Mouse (Mus musculus) megakaryocyte-erythroid progenitor cell, adult 5-6 weeks (primary cell): Measurements from ENCODE around the gene Gtdc1. TPM values are rescaled to one million over a fixed set of nuclear protein-coding genes. Genes with fewer than 3 reads are reported as not detected.
"Not testable (repeated sequence)": the region's sequence is repeated elsewhere in the genome, so short reads cannot be mapped to it uniquely, and the experiment has no call there.

Experiments used
- ATAC-seq: replicated peaks from 2 replicates; pipeline ENCODE4 v1.8.0; 2016; ENCODE audit warnings: mild to moderate bottlenecking, inconsistent platforms; ENCODE audit not compliant: severe bottlenecking, poor library complexity, low FRiP score, low TSS enrichment
- total RNA-seq, 2 experiments: library from RNA; stranded (forward) in 1 of 2; stranded (reverse) in 1 of 2; fragments of 200-1000, 215-1000 nt in 1 of 2; fragments of >200 nt in 1 of 2; fragmentation: Nextera tagmentation in 1 of 2; gene quantifications; 2 replicates each; pipeline ENCODE4 v1.2.3; 2014 to 2017

Gtdc1 gene
- total RNA-seq, 2 experiments from 2014 or later: 22.0 to 23.0 TPM

DNA sequence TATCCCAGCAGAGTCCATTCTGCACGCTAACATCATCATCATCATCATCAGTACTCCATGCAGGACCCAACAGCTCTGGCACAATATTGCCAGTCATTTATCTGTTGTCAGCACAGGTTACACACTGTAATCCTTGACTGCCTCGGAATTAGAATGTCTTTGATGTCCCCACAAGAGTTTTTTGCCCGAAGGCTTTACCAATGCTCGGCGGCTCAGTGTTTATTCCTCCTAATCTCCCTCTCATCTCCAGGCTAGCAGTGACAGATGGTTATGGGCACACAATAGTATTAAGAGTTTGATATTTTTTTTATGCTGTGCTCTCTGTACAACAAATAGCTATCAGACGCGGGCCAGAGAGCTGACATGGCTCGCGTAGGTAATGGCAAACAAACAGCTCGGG is 294.9 kb downstream of the Gtdc1 start:
- no peak for ATAC-seq

DNA sequence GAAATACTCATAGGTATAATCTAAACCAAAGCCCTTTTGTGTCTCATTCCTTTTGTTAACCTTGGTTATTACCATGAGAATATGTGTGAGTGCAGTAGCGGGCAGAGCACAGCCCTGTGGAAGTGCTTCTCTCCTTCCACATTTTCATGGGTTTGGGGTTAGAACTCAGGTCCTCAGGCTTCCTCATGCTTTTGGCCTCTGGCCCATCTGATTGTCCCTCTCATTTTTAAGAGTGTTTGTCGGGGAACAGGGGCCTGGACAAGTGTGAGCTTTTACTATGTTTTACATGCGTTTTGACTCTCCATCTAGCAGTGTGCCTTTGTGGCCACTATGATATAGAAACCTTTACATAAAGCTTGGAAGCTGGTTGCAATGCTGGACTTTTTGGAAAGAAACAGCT is 296.4 kb downstream of the Gtdc1 start:
- ATAC-seq: no peak

DNA sequence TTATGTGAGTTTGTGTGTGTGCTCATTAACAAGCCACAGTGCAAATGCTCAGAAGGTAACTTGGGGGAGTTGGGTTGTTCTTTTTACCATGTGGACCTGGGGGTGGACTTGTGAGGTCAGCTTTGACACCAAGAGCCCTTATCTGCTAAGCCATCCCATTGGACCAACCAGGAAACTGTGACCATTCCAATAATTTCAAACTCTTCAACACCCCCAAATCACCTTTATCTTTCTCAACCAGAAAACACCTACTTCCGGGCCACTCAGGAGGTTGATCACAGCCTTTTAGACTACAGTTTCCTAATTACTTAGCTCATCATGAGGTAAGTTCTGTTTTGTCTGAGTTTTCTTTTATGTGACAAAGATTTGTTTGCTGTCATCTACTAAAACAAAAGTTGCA is 298.7 kb downstream of the Gtdc1 start:
- ATAC-seq: no peak

DNA sequence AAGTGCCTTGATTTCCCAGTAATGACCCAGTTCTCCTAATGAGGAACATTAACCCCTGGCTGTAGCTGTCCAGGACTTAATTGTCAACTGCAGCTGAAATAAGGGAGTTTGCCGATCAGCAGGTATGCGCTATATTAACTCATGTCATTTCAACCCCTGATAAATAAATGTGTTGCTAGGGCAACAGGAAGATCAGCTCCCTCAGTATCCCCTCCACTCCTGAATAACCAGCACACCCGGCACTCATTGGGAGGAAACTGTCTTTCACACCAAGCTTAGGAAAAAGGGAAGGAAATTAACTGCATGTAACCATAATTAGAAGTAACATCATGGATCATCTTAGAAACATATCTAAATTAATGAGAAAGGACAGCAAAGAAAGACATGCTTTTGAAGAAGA is 302.3 kb downstream of the Gtdc1 start:
- no peak for ATAC-seq

- ATAC-seq: no peak
These were observed 305.0 kb downstream of the Gtdc1 start for GRCm38 (mm10) chr2:44622471-44622870.

- not testable (repeated sequence) for ATAC-seq
These were observed 327.8 kb downstream of the Gtdc1 start for GRCm38 (mm10) chr2:44599653-44600052.

GRCm38 (mm10) chr2:44594276-44594675 is 333.2 kb downstream of the Gtdc1 start:
- ATAC-seq: no peak

DNA sequence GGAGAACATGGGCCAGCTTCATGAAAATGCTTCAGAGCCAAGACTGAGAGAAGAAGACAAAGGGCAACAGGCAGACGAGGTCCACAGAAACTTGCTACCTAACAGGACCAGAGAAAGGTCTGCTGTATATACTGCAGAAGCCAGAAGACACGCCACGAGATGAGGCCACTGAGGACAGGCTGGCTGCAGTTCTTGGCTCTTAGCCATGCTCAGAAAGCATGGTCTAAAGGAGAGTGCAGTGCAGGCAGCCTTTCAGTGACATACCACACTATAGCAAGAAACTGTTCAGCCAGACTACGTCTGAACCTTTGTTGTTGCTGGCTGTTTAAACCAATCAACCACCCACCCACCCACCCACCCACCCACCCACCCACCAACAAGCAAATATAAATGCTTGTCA is 336.6 kb downstream of the Gtdc1 start:
- ATAC-seq: no peak

DNA sequence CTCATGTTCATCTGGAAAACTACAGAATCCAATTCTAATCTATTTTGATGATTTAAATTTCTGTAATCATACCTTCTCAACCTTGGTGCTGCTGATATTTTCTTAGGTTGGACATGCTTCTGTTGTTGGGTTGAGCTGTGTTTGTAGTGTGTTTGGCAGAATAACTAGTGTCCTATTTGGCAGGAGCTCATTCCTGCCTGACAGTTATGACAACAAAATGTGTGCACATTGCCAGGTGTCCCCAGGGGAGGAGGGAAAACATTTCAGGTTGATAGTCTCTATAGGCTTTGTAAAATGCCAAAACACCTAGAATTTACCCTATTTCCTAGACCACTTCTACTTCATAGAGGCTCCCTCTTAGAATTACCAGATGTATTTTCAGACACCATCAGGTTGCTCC is 343.4 kb downstream of the Gtdc1 start:
- no peak for ATAC-seq

DNA sequence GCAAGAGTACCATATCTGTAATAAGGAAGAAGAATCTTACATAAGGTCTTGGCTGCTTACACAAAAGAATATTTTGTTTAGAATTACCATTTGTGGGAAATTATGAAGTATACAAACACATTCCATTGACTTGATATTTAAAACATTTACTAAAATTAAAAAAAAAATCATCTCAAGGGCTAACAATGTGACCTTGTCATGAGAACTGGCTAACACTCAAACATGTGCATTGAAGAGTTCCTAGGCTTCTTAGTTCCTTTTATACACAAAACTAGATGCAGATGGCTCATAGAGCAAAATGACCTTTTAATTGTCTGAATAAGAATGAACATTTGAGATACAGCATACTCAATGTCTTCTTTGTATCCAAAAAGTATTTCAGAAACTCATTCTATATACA is 344.0 kb downstream of the Gtdc1 start:
- ATAC-seq: no peak

DNA sequence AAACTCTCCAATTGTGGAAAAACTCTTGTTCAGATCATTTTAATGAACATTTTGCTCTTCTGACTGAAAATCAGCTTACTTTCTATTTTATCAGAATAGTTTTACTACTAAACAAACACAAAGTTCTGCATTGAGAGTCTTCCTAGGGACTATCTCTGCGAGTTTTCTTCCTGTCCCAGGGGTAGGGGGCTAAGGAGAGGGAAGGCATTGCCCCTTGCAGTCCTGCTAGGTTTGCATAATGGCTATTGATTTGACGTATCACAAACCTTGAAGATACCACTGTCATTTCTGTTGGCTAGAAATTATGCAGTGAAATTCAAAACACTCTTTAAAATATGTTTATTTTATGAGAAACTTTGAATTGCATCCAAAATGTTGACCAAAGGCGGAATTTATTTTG is 355.6 kb downstream of the Gtdc1 start:
- ATAC-seq: no peak

- no peak for ATAC-seq
These were observed 356.3 kb downstream of the Gtdc1 start for GRCm38 (mm10) chr2:44571156-44571555.

GRCm38 (mm10) chr2:44569140-44569952 is 358.1 kb downstream of the Gtdc1 start:
- no peak for ATAC-seq

DNA sequence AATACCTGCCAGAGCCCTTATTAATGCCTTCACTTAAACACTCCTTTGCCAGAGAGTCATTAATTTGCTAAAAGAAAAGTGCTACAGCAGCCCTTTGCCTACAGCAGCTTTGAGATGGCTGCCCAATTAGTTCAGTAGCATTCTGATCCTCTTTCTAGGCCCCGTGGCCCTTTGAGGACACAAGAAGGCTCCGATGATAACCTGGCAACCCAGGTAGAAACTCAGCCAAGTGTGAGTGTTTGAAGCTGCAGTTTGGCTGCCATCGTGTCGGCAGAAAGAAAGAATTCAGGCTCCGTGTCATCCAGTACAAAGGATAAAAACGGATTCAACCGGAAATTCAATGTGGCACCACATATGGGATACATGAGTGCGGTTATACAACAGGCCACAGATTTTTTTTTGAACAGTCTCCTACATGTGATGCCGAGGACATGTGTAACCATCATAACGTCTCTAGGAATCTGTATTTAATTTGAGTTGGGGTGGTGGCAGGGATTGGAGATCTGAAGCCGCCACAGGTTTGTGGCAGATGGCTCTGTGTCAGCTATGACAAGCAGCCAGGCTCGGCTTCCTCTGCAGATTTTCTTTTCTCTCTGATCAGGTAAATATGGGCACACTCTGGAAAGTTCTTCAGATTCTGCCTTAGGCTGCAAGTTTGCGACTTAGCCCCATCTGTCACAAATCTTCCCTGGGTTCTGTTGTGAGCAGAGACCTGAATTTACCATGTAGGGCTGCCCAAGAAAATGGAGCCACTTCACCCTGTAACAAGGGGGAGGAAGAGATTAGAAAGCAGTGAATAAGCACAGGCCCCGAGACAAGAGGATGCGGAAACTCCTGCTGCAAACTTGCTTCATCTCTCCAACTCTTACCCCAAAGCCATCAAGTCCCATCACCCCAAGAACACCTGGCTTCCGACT is 362.4 kb downstream of the Gtdc1 start:
- no peak for ATAC-seq

DNA sequence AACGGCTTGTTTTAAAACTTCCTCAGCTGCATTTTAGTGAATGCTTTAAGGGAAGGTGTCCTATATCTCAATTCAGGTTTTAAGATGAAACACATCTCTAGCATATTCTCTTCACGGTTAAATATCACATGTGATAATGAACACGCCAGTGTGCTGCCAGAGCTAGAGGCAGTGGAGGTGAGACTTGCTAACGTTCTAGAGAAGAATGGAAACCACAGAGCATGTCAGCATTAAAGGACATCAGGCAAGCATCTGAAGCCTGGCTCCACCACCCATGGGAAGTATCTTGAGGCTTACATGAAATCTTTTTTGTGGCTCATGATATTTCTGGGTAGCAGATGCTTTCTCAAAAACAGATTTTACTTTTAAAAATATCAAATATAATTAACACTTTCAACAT is 365.7 kb downstream of the Gtdc1 start:
- ATAC-seq: no peak

DNA sequence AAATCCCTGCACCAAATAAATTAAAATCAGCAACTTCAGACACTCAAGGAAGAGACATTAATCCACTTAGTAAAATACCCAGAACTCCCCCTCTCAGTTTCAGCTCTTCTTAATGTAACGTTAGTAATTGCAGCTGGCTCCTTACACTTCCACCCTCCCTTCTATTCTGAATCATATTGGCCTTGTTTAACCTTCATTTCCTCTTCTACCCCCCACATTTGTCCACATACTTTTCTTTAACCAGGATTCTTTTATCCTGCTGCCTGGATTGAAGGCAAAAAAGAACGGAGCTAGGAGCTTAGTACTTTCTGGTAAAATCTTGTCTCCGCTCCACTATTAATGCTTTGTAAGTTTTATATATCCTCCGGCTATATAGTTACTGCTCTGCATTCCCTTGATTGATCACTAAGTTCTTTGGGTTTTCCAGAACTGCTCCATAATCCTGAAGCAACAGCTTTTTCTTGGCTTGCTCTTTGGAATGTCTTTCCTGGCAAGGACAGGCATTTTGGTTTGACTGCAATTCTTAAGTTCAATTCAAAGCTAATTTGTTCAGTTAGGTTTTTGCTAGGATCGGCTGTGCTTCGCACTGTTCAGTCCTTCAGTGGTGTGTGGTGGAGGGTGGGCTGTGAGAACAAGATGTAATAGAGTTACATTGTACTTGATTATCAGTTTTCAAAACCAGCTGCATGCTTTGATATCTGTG is 368.1 kb downstream of the Gtdc1 start:
- ATAC-seq: no peak

DNA sequence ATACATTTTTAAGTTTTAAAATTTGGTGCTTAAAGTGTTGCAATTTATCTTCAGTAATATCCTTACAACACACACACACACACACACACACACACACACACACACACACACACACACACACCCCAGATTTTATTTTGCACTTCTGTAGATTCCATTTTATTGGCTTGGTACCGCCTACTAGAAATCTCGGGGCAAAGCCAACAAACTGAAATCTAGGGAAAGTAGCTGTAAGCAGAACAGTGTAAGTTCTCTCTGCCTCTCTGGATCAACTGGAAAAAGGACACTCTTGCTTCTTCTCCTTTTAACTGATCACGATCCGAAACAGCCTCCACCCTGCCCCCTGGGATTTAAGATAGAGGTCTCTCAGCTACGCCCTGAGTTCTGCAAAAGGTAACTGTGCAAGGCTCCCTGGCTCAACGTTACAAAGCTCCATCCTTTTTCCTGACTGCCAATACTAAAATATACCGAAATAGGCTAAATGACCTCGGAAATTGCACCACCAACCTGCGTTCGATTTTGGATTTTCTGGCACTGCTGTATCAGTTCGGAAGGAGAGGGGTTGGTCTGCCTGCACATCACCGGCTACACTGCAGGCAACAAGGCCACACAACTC is 369.7 kb downstream of the Gtdc1 start:
- no peak for ATAC-seq

DNA sequence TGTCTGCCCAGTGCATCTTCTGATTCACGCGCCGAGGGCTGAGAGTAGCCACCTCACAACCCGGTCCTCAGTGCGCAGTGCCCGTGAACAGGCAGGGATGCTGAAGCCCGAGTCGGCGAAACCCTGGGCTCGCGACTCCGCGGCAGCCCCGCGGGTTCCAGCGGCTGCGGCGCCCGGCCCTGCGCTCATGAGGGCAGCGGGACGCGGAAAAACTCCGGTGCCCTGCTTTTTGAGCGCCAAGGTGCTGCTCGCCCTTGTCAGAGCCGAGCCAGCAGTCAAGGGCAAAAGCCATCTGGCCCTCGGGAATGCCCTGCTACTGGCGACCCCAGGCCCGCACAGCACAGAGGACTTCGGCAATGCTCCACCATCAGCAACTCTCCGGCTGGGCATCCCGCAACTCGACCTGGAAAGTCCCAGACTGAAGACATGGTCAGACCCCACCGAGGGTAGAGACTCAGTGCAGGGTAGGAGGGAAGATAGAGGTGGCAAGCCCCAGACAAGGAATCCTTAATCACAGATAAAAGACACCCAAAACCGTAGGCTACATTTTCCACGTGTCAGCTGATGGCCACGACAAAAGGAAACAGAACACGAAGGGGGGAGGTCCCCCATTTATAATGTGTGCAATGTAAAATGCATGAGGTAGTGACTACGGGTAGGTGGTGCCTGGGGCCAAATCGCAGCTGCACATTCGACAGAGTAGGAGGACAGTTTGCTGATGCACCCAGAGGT is 370.4 kb downstream of the Gtdc1 start:
- ATAC-seq: peak; percentile 62

DNA sequence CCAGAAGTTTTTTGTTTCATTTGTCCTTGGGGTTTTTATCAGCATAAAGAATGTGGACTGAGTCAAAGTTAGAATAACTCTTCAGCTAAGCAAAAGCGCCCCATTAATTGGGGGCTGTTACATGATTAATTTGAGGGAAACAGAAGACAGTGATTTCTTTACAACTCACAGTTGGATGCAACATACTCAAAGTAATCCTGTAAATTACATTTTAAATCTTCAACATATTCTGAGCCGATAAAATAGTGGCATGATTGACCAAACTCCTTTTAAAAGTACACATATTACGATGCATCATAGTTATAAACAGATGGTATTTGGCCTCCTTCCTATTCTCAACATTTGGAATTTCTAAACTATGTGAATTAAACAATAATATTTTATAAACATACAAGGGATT is 372.7 kb downstream of the Gtdc1 start:
- ATAC-seq: no peak
